Mouse (Mus musculus): ENCODE data around the gene Gstm3. TPM values are rescaled to one million over a fixed set of nuclear protein-coding genes. Genes with fewer than 3 reads are reported as not detected.

The Gstm3 gene
- polyA plus RNA-seq, 1 experiment from 2014 or later: not detected

DNA sequence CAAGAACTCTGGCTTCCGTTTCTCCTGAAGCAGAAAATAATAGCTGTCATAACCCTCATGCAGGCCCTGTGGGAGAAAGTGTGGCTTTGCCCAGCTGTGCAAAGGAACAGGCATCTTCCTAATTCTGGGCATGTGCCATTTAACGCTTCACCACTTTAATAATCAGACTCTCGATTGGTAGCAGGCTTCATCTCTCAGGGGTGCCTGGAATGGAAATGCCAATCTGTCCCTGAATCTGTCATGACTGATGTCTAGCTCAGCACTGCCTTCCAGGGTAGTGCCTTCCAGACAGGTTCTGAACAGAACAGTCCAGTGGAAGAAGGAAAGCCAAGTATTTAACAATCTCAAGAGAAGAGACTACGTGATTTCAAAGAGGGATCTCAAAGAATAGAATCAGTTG, 27.8 kb downstream of the Gstm3 start:
- Histone ChIP-seq H3K4me1 (ENCODE audit: control insufficient read depth, insufficient read depth, low read length) (0 out of 2 replicates have a peak, but pooled peaks cover 6% of the 10 kb centered on the region), H3K4me2 (ENCODE audit: low read depth, low read length) (no peak overlapping the region), H3K27me3 (ENCODE audit: control insufficient read depth, insufficient read depth, low read length) (no peaks in the 10 kb centered on the region), H3K9ac (replicated peaks; ENCODE audit: low read depth, low read length) (no peak overlapping the region), H3K36me3 (ENCODE audit: control insufficient read depth, insufficient read depth, low read length) (no peaks in the 10 kb centered on the region), H3K27ac (ENCODE audit: low read depth, low read length) (no peak overlapping the region), H3K9me3 (ENCODE audit: control insufficient read depth, low read length) (no peaks in the 10 kb centered on the region), H3K4me3 (ENCODE audit: low read depth, low read length) (no peak overlapping the region)
- peak; percentile 25; the same call in 1 of the 2 replicates for ATAC-seq (ENCODE audit: low read depth)
- WGBS: 44% methylated on average over 4 of the region's 4 CpGs

GRCm38 (mm10) chr3:107940524-107940923, 28.6 kb downstream of the Gstm3 start:
- no peak for ATAC-seq (ENCODE audit: low read depth)
- no peaks in the 10 kb centered on the region for H3K36me3 ChIP-seq (ENCODE audit: control insufficient read depth, insufficient read depth, low read length)
- no peaks in the 10 kb centered on the region for H3K27me3 ChIP-seq (ENCODE audit: control insufficient read depth, insufficient read depth, low read length)
- H3K9ac ChIP-seq (replicated peaks; ENCODE audit: low read depth, low read length): no peak overlapping the region
- no peaks in the 10 kb centered on the region for H3K9me3 ChIP-seq (ENCODE audit: control insufficient read depth, low read length)
- 81% methylated on average over 7 of the region's 7 CpGs for WGBS
- no peak overlapping the region for H3K4me2 ChIP-seq (ENCODE audit: low read depth, low read length)
- H3K4me1 ChIP-seq (ENCODE audit: control insufficient read depth, insufficient read depth, low read length): 0 out of 2 replicates have a peak, but pooled peaks cover 6% of the 10 kb centered on the region
- H3K27ac ChIP-seq (ENCODE audit: low read depth, low read length): no peak overlapping the region
- no peak overlapping the region for H3K4me3 ChIP-seq (ENCODE audit: low read depth, low read length)

DNA sequence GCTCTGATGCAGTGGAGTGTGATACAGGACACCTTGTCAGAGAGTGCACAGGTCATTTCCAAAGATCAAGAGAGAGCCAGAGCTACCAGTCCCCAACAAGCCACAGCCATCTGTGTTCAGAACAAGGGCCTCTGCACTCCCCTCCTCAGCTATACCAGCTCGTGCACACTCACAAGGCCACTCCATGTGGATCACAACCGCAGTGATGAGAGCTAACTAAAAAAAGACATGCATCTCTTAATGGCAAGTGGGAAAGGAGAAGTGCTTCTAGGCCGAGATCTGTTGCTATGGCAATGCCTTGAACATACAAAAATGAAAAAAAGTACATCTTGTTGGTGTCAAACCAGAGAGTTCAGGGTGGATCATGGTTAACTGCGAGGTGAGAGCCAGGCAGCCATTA, 29.3 kb downstream of the Gstm3 start:
- Histone ChIP-seq H3K4me2 (ENCODE audit: low read depth, low read length) (no peak overlapping the region), H3K9me3 (ENCODE audit: control insufficient read depth, low read length) (no peaks in the 10 kb centered on the region), H3K4me1 (ENCODE audit: control insufficient read depth, insufficient read depth, low read length) (0 out of 2 replicates have a peak, but pooled peaks cover 6% of the 10 kb centered on the region), H3K27me3 (ENCODE audit: control insufficient read depth, insufficient read depth, low read length) (no peaks in the 10 kb centered on the region), H3K9ac (replicated peaks; ENCODE audit: low read depth, low read length) (no peak overlapping the region), H3K4me3 (ENCODE audit: low read depth, low read length) (no peak overlapping the region), H3K36me3 (ENCODE audit: control insufficient read depth, insufficient read depth, low read length) (no peaks in the 10 kb centered on the region), H3K27ac (ENCODE audit: low read depth, low read length) (no peak overlapping the region)
- WGBS: 66% methylated on average over 4 of the region's 4 CpGs
- ATAC-seq (ENCODE audit: low read depth): no peak

DNA sequence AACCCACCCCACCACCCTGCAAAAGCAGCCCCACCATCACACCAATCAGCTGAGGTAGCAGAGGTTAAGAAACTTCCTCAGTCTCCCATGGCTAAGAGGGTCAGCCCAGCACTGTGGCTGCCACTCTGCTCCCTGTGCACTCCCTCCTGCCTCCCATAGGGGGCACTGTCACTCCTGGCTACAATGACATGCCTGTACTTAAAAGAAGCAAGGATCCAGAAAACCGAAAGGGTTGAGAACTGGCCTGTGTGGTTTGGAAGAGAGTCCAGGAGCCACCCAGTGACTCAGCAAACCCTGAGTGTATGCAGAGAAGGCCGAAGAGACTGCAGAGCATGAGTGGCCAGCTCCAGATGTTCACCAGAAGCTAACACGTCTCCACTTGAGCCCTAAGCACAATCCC, 29.7 kb downstream of the Gstm3 start:
- Histone ChIP-seq H3K9ac (replicated peaks; ENCODE audit: low read depth, low read length) (no peak overlapping the region), H3K4me2 (ENCODE audit: low read depth, low read length) (no peak overlapping the region), H3K9me3 (ENCODE audit: control insufficient read depth, low read length) (no peaks in the 10 kb centered on the region), H3K27ac (ENCODE audit: low read depth, low read length) (no peak overlapping the region), H3K4me1 (ENCODE audit: control insufficient read depth, insufficient read depth, low read length) (0 out of 2 replicates have a peak, but pooled peaks cover 6% of the 10 kb centered on the region), H3K27me3 (ENCODE audit: control insufficient read depth, insufficient read depth, low read length) (no peaks in the 10 kb centered on the region), H3K4me3 (ENCODE audit: low read depth, low read length) (no peak overlapping the region), H3K36me3 (ENCODE audit: control insufficient read depth, insufficient read depth, low read length) (no peaks in the 10 kb centered on the region)
- ATAC-seq (ENCODE audit: low read depth): no peak
- WGBS: 57% methylated on average over 3 of the region's 3 CpGs

- 68% methylated on average over 3 of the region's 3 CpGs for WGBS
- no peak overlapping the region for H3K27ac ChIP-seq (ENCODE audit: low read depth, low read length)
- 0 out of 2 replicates have a peak, but pooled peaks cover 6% of the 10 kb centered on the region for H3K4me1 ChIP-seq (ENCODE audit: control insufficient read depth, insufficient read depth, low read length)
- no peak overlapping the region for H3K4me2 ChIP-seq (ENCODE audit: low read depth, low read length)
- no peaks in the 10 kb centered on the region for H3K27me3 ChIP-seq (ENCODE audit: control insufficient read depth, insufficient read depth, low read length)
- no peak overlapping the region for H3K4me3 ChIP-seq (ENCODE audit: low read depth, low read length)
- H3K36me3 ChIP-seq (ENCODE audit: control insufficient read depth, insufficient read depth, low read length): no peaks in the 10 kb centered on the region
- H3K9ac ChIP-seq (replicated peaks; ENCODE audit: low read depth, low read length): no peak overlapping the region
- H3K9me3 ChIP-seq (ENCODE audit: control insufficient read depth, low read length): no peaks in the 10 kb centered on the region
- ATAC-seq (ENCODE audit: low read depth): no peak
Measured at GRCm38 (mm10) chr3:107935888-107936287, 33.2 kb downstream of the Gstm3 start.

- no peak overlapping the region for H3K9ac ChIP-seq (replicated peaks; ENCODE audit: low read depth, low read length)
- no peaks in the 10 kb centered on the region for H3K36me3 ChIP-seq (ENCODE audit: control insufficient read depth, insufficient read depth, low read length)
- H3K4me1 ChIP-seq (ENCODE audit: control insufficient read depth, insufficient read depth, low read length): 0 out of 2 replicates have a peak, but pooled peaks cover 7% of the 10 kb centered on the region
- H3K4me2 ChIP-seq (ENCODE audit: low read depth, low read length): no peak overlapping the region
- no peaks in the 10 kb centered on the region for H3K9me3 ChIP-seq (ENCODE audit: control insufficient read depth, low read length)
- no peak for ATAC-seq (ENCODE audit: low read depth)
- WGBS: 93% methylated on average over 3 of the region's 3 CpGs
- no peak overlapping the region for H3K4me3 ChIP-seq (ENCODE audit: low read depth, low read length)
- H3K27me3 ChIP-seq (ENCODE audit: control insufficient read depth, insufficient read depth, low read length): no peaks in the 10 kb centered on the region
- no peak overlapping the region for H3K27ac ChIP-seq (ENCODE audit: low read depth, low read length)
Measured at GRCm38 (mm10) chr3:107935268-107935667, 33.8 kb downstream of the Gstm3 start.

DNA sequence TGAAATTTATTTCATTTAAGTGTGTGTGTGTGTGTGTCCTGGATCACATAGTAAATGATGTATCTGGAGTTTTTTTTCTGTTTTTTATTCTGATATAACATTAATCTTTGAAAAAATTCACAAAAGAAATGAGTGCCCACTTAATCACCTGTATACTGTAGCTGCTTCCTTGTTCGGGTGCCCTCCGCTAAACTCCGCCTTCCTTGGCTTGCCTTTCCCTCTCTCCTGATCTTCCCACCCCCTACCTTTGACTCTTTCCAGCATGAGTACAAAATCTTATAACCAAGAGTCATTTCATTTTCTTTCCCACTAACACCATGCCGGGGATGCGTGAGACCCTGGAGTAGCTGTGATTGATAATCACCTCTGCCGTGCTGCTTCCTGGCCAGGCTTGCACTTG, 37.0 kb downstream of the Gstm3 start:
- H3K4me3 ChIP-seq (ENCODE audit: low read depth, low read length): no peak overlapping the region
- 63% methylated on average over 6 of the region's 6 CpGs for WGBS
- 0 out of 2 replicates have a peak, but pooled peaks have one; percentile 12 for ATAC-seq (ENCODE audit: low read depth)
- no peak overlapping the region for H3K27ac ChIP-seq (ENCODE audit: low read depth, low read length)
- no peaks in the 10 kb centered on the region for H3K36me3 ChIP-seq (ENCODE audit: control insufficient read depth, insufficient read depth, low read length)
- H3K9ac ChIP-seq (replicated peaks; ENCODE audit: low read depth, low read length): no peak overlapping the region
- no peaks in the 10 kb centered on the region for H3K9me3 ChIP-seq (ENCODE audit: control insufficient read depth, low read length)
- H3K4me2 ChIP-seq (ENCODE audit: low read depth, low read length): no peak overlapping the region
- peaks cover 18% of the 10 kb centered on the region for H3K4me1 ChIP-seq (ENCODE audit: control insufficient read depth, insufficient read depth, low read length)
- H3K27me3 ChIP-seq (ENCODE audit: control insufficient read depth, insufficient read depth, low read length): no peaks in the 10 kb centered on the region

DNA sequence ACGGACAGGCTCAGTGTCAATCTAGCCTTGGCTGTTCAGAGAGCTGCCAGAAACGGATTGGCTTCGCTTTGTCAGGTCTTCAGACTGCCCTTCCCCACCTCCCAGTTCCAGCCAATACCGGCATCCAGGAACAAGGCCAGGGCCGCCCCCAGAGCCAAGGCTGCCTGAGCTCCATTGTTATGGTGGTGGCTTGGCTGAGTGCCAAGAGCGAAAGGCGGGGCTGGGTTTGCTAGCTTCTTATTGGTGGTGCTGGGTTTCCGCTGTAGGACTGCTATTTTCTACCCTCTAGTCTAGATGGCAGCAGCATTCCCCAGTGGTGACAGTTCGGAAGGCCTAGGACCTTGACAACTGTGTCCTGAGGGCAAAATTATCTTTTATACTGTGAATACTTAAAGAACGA, 37.4 kb downstream of the Gstm3 start, which contains the start of gene Gstm7:
Gene Gstm7 (minus strand): TSS at position 148 of the 400 bp plus-strand sequence.
- peak within 1 kb of the TSS; percentile 12; the same call in 1 of the 2 replicates for H3K4me3 ChIP-seq (ENCODE audit: low read depth, low read length)
- H3K36me3 ChIP-seq (ENCODE audit: control insufficient read depth, insufficient read depth, low read length): no peaks in the 10 kb centered on the region
- peak within 1 kb of the TSS; percentile 22; the same call in 1 of the 2 replicates for H3K9ac ChIP-seq (replicated peaks; ENCODE audit: low read depth, low read length)
- H3K27me3 ChIP-seq (ENCODE audit: control insufficient read depth, insufficient read depth, low read length): no peaks in the 10 kb centered on the region
- WGBS: 3% methylated on average over 10 of the region's 10 CpGs
- H3K4me2 ChIP-seq (ENCODE audit: low read depth, low read length): peak within 1 kb of the TSS; percentile 44
- H3K27ac ChIP-seq (ENCODE audit: low read depth, low read length): peak within 1 kb of the TSS; percentile 85
- no peaks in the 10 kb centered on the region for H3K9me3 ChIP-seq (ENCODE audit: control insufficient read depth, low read length)
- peaks cover 18% of the 10 kb centered on the region for H3K4me1 ChIP-seq (ENCODE audit: control insufficient read depth, insufficient read depth, low read length)
- peak; percentile 97 for ATAC-seq (ENCODE audit: low read depth)

DNA sequence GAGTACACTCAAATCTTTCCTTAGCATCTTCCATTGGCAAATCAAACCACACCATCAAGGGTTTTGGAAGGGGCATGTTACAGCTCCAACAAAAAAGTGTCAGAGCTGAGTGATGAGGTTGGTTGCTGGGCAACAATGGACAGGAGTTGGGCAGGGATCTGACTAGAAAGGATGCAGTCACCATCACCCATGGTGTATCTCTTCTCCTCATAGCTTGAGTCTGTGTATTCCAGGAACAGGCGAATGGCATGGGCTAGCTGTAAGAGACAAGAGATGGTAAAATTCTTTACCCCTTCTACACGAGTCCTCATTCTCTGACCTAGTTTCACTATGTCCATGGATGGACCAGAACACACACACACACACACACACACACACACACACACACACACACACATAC, 37.9 kb downstream of the Gstm3 start:
- WGBS: 53% methylated on average over 2 of the region's 2 CpGs
- Histone ChIP-seq H3K27ac (ENCODE audit: low read depth, low read length) (peak overlapping the region; percentile 85), H3K36me3 (ENCODE audit: control insufficient read depth, insufficient read depth, low read length) (no peaks in the 10 kb centered on the region), H3K4me3 (ENCODE audit: low read depth, low read length) (peak overlapping the region; percentile 12; the same call in 1 of the 2 replicates), H3K4me1 (ENCODE audit: control insufficient read depth, insufficient read depth, low read length) (peaks cover 18% of the 10 kb centered on the region), H3K27me3 (ENCODE audit: control insufficient read depth, insufficient read depth, low read length) (no peaks in the 10 kb centered on the region), H3K4me2 (ENCODE audit: low read depth, low read length) (peak overlapping the region; percentile 44), H3K9ac (replicated peaks; ENCODE audit: low read depth, low read length) (peak overlapping the region; percentile 22; the same call in 1 of the 2 replicates), H3K9me3 (ENCODE audit: control insufficient read depth, low read length) (no peaks in the 10 kb centered on the region)
- no peak; the same call in 1 of the 2 replicates for ATAC-seq (ENCODE audit: low read depth)
